Mouse (Mus musculus) retina, embryonic 14.5 days (tissue): Measurements from ENCODE around the gene Nepn.
A peak's percentile ranks its signal among the peaks of the same experiment; 100 is the strongest.
"Not testable (repeated sequence)": the region's sequence is repeated elsewhere in the genome, so short reads cannot be mapped to it uniquely, and the experiment has no call there.

Source experiments
- DNase-seq: peaks from one replicate; pipeline ENCODE4 v3.0.0-alpha.2; 2015; ENCODE audit warnings: low spot score

Nepn gene

GRCm38 (mm10) chr10:52388922-52389430 lies at the start of gene Nepn:
Gene Nepn (plus strand): TSS chr10:52388972.
- no peak for DNase-seq

GRCm38 (mm10) chr10:52343324-52343723 lies 45.4 kb upstream of the Nepn start:
- DNase-seq = not testable (repeated sequence)

- DNase-seq = peak; percentile 8
Observed at GRCm38 (mm10) chr10:52353184-52353583, 35.6 kb upstream of the Nepn start.

GRCm38 (mm10) chr10:52358467-52358866 lies 30.3 kb upstream of the Nepn start, which contains the start of gene Gm26741:
Gene Gm26741 (plus strand): TSS chr10:52358767.
- no peak for DNase-seq

GRCm38 (mm10) chr10:52360241-52360735 lies 28.5 kb upstream of the Nepn start:
- no peak for DNase-seq

GRCm38 (mm10) chr10:52360862-52361609 lies 27.7 kb upstream of the Nepn start:
- no peak for DNase-seq

GRCm38 (mm10) chr10:52368376-52368775 lies 20.4 kb upstream of the Nepn start:
- DNase-seq = no peak

- DNase-seq = no peak
Observed at GRCm38 (mm10) chr10:52373834-52374233, 14.9 kb upstream of the Nepn start.

- DNase-seq = no peak
Observed at GRCm38 (mm10) chr10:52374651-52375050, 14.1 kb upstream of the Nepn start.

- DNase-seq = no peak
Observed at GRCm38 (mm10) chr10:52376422-52376821, 12.3 kb upstream of the Nepn start.

GRCm38 (mm10) chr10:52377813-52378212 lies 11.0 kb upstream of the Nepn start:
- DNase-seq = no peak

- DNase-seq = no peak
Observed at GRCm38 (mm10) chr10:52381321-52381801, 7.4 kb upstream of the Nepn start.

- DNase-seq = peak; percentile 99
Observed at GRCm38 (mm10) chr10:52381845-52382591, 6.8 kb upstream of the Nepn start, which contains the start of gene Gopc. Gene Gopc (minus strand): TSS chr10:52382124.

- no peak for DNase-seq
Observed at GRCm38 (mm10) chr10:52383022-52383421, 5.8 kb upstream of the Nepn start.

GRCm38 (mm10) chr10:52383522-52383921 lies 5.2 kb upstream of the Nepn start:
- no peak for DNase-seq

- peak; percentile 84 for DNase-seq
Observed at GRCm38 (mm10) chr10:52384823-52385610, 3.8 kb upstream of the Nepn start.

GRCm38 (mm10) chr10:52387192-52387591 lies 1.6 kb upstream of the Nepn start:
- DNase-seq = no peak

- no peak for DNase-seq
Observed at GRCm38 (mm10) chr10:52389438-52389837, 666 bp downstream of the Nepn start.

- no peak for DNase-seq
Observed at GRCm38 (mm10) chr10:52391208-52391607, 2.4 kb downstream of the Nepn start.

GRCm38 (mm10) chr10:52396647-52397046 lies 7.9 kb downstream of the Nepn start:
- no peak for DNase-seq

- no peak for DNase-seq
Observed at GRCm38 (mm10) chr10:52398715-52399114, 9.9 kb downstream of the Nepn start.

- DNase-seq = no peak
Observed at GRCm38 (mm10) chr10:52399722-52400121, 10.9 kb downstream of the Nepn start.
